Mouse (Mus musculus): ENCODE measurements around the gene Olfr23.
"Not testable (repeated sequence)": the region's sequence is repeated elsewhere in the genome, so short reads cannot be mapped to it uniquely, and the experiment has no call there.

Gene Olfr23

GRCm38 (mm10) chr11:73936377-73936776 is at the start of gene Olfr23:
Gene Olfr23, plus strand, starts transcription at chr11:73936677.
- DNase-seq (ENCODE audit: low spot score): no peak

- no peak for DNase-seq (ENCODE audit: low spot score)
Measured at GRCm38 (mm10) chr11:73890671-73891070, 45.8 kb upstream of the Olfr23 start, which contains the start of gene Olfr394. Gene Olfr394, minus strand, starts transcription at chr11:73890771.

GRCm38 (mm10) chr11:73909199-73909598 is 27.3 kb upstream of the Olfr23 start, which contains the start of gene Olfr395:
Gene Olfr395, minus strand, starts transcription at chr11:73909299.
- not testable (repeated sequence) for DNase-seq (ENCODE audit: low spot score)

- no peak for DNase-seq (ENCODE audit: low spot score)
Measured at GRCm38 (mm10) chr11:73960517-73960916, 24.0 kb downstream of the Olfr23 start, which contains the start of gene Olfr397. Gene Olfr397, plus strand, starts transcription at chr11:73960817.

GRCm38 (mm10) chr11:73990307-73990706 is 53.8 kb downstream of the Olfr23 start, which contains the start of gene Olfr398:
Gene Olfr398, minus strand, starts transcription at chr11:73990407.
- no peak for DNase-seq (ENCODE audit: low spot score)

Data from MN1 (cell line).